Mouse (Mus musculus) thymus, adult 2 months (tissue): ENCODE measurements at regions not wholly inside any gene's neighbourhood (a gene's known extent, or its start where the extent isn't known, plus 50 kb on each side); places are given as distances from the start of the nearest gene placed in this dataset.

ENCODE experiments used
- CTCF ChIP-seq: fragments of 200-500 bp; IDR thresholded peaks from 2 replicates; pipeline ENCODE4 v1.5.1; 2012; ENCODE audit warnings: mild to moderate bottlenecking, control low read depth, low read length, moderate library complexity, borderline replicate concordance; ENCODE audit not compliant: control insufficient read depth, poor library complexity, insufficient read depth; ENCODE audit errors: extremely low read depth
- POLR2A ChIP-seq: fragments of 200-500 bp; IDR thresholded peaks from 2 replicates; pipeline ENCODE4 v1.6.1; 2012; ENCODE audit warnings: mild to moderate bottlenecking, low read length, control low read depth, moderate library complexity; ENCODE audit not compliant: control insufficient read depth, poor library complexity, insufficient read depth; ENCODE audit errors: extremely low read depth

- TF ChIP-seq CTCF = no peak
- no peak for TF ChIP-seq POLR2A
Measured at GRCm38 (mm10) chr13:31408439-31409122, 147.4 kb upstream of the Foxq1 start.
